10 mouse cellular contexts compared by ENCODE assay signal in the genomic region with DNA sequence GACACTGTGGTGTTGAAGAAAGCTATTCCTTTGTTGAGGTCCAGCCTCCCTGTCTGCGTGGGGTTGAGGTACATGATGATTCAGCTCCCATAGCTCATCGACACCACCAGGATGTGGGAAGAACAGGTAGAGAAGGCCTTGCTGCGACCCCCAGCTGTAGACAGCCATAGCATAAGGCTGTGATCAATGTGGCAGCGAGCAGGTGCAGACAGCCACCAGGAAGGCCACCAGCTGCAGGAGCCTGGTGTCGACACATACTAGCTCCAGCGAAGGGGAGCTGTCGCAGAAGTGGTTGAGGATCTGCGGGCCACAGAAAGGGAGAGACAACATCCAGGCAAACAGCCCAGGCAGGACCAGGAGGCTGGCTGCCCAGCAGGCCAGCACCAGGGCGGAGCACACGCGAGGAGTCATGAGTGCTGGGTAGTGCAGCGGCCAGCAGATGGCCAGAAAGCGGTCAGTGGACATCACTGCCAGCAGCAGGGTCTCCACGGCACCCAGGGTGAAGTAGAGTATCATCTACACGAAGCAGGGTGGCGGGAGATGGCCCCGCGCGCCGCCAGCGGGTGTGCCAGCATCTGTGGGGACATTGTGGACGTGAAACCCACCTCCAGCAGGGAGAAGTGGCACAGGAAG. TPM values are rescaled to one million over a fixed set of nuclear protein-coding genes. Genes with fewer than 3 reads are reported as not detected.
DNase-seq lines count a peak whose midpoint lies in the region; ATAC-seq and TF ChIP-seq lines count a peak whose summit lies in the region.
"Had no signal": no experiment of that assay in that cellular context is flagged by ENCODE, and none has a peak within 500 bp of the region (broad histone marks: within the 10 kb centered on the region; RNA-seq: fewer than 3 reads in every experiment).

No protein-coding gene starts in this region.

- in situ Hi-C loops in ES-E14 (cut with MboI; ENCODE audit: low sequenced_read_pairs in 2 of 2, unreplicated experiment in 2 of 2), result no loop called here

- no peak for TF ChIP-seq POLR2A in heart, adult 2 months (IDR thresholded peaks at IDR 0.05; ENCODE audit: insufficient read depth, low read depth, low read length)

- H3K27me3 ChIP-seq in heart, adult 2 months (ENCODE audit: control insufficient read depth, insufficient read depth, low read length), result no peaks in the 10 kb centered on the region
- peaks cover 5% of the 10 kb centered on the region; the same call in 1 of the 2 replicates for H3K27me3 ChIP-seq in hindbrain, embryonic 15.5 days
- H3K27me3 ChIP-seq in midbrain, embryonic 12.5 days, result 0 out of 2 replicates have a peak, but pooled peaks cover 12% of the 10 kb centered on the region

- peak overlapping the region; percentile 37 for H3K4me2 ChIP-seq in hindbrain, embryonic 15.5 days
- H3K4me2 ChIP-seq in midbrain, embryonic 12.5 days (replicated peaks), result 0 out of 2 replicates have a peak overlapping the region, but pooled peaks have one; percentile 22

- intact Hi-C loops in heart, adult 2 months (cut with DNase I), result loop anchor here (5.0 kb wide), 2 partner anchors 38 to 63 kb away; no protein-coding TSS in a partner anchor
- intact Hi-C loops in heart, postnatal 10 days (cut with DNase I), result loop anchor here (5.0 kb wide), 1 partner anchor 38 kb away; no protein-coding TSS in a partner anchor

- H3K36me3 ChIP-seq in heart, adult 2 months (ENCODE audit: control insufficient read depth, insufficient read depth, low read length), result no peaks in the 10 kb centered on the region
- no peaks in the 10 kb centered on the region for H3K36me3 ChIP-seq in ES-E14 (ENCODE audit: control insufficient read depth, insufficient read depth, low read length, poor library complexity, severe bottlenecking)
- no peaks in the 10 kb centered on the region for H3K36me3 ChIP-seq in hindbrain, embryonic 15.5 days
- H3K36me3 ChIP-seq in midbrain, embryonic 12.5 days, result no peaks in the 10 kb centered on the region

- no peaks in the 10 kb centered on the region for H3K79me2 ChIP-seq in heart, adult 2 months (replicated peaks; ENCODE audit: control insufficient read depth, insufficient read depth, low read length)

- H3K9ac ChIP-seq in heart, adult 2 months (ENCODE audit: low read depth, low read length), result peak overlapping the region; percentile 31
- peak overlapping the region; percentile 56 for H3K9ac ChIP-seq in ES-E14 (ENCODE audit: insufficient read depth, low read depth, low read length, poor library complexity, severe bottlenecking)
- H3K9ac ChIP-seq in hindbrain, embryonic 15.5 days, result no peak overlapping the region
- H3K9ac ChIP-seq in midbrain, embryonic 12.5 days (replicated peaks), result no peak overlapping the region

- no peak overlapping the region; the same call in 1 of the 2 replicates for H3K4me3 ChIP-seq in heart, adult 2 months
- H3K4me3 ChIP-seq in ES-E14 (ENCODE audit: insufficient read depth in 1 of 2, low read depth in 1 of 2, low read length in 2 of 2, poor library complexity in 1 of 2, severe bottlenecking in 1 of 2), result peak overlapping the region; percentile 62 to 68
- no peak overlapping the region for H3K4me3 ChIP-seq in hindbrain, embryonic 15.5 days
- 0 out of 2 replicates have a peak overlapping the region, but pooled peaks have one; percentile 10 for H3K4me3 ChIP-seq in midbrain, embryonic 12.5 days
- H3K4me3 ChIP-seq: erythroblast, embryonic 14.5 days; layer of hippocampus, adult 2 months had no signal

- no peak for TF ChIP-seq EP300 in heart, adult 2 months (IDR thresholded peaks at IDR 0.05; ENCODE audit: insufficient read depth, low read depth, low read length)

- DNase-seq in heart, adult 2 months, result no peak
- no peak for DNase-seq in heart, postnatal 10 days
- DNase-seq in ES-E14 (ENCODE audit: low read depth, low spot score), result no peak
- no peak for DNase-seq in spleen, postnatal 36 days (ENCODE audit: low spot score in 2 of 2)
- DNase-seq in cerebellum, postnatal 4 days (ENCODE audit: low spot score in 2 of 2), result no peak
- no peak for DNase-seq in left cerebral cortex, adult 18-20 months (ENCODE audit: low spot score in 2 of 2)

- peak; percentile 51 for TF ChIP-seq CTCF in heart, adult 2 months (IDR thresholded peaks at IDR 0.05)

- H3K4me1 ChIP-seq in heart, adult 2 months (ENCODE audit: control insufficient read depth, insufficient read depth, low read length), result no peaks in the 10 kb centered on the region
- peaks cover 7 to 17% of the 10 kb centered on the region in 2 experiments for H3K4me1 ChIP-seq in ES-E14 (ENCODE audit: control insufficient read depth in 2 of 2, insufficient read depth in 2 of 2, low read length in 2 of 2, poor library complexity in 1 of 2)
- no peaks in the 10 kb centered on the region for H3K4me1 ChIP-seq in hindbrain, embryonic 15.5 days (replicated peaks)
- H3K4me1 ChIP-seq in midbrain, embryonic 12.5 days, result no peaks in the 10 kb centered on the region

- no peak for ATAC-seq in hindbrain, embryonic 15.5 days (ENCODE audit: low FRiP score, low read depth)
- ATAC-seq in midbrain, embryonic 12.5 days (ENCODE audit: low FRiP score, low read depth), result no peak

- H3K27ac ChIP-seq in heart, adult 2 months, result no peak overlapping the region
- H3K27ac ChIP-seq in ES-E14 (ENCODE audit: insufficient read depth, low read depth, low read length, poor library complexity, severe bottlenecking), result no peak overlapping the region
- H3K27ac ChIP-seq in hindbrain, embryonic 15.5 days (replicated peaks), result no peak overlapping the region
- H3K27ac ChIP-seq in midbrain, embryonic 12.5 days (replicated peaks), result no peak overlapping the region
- H3K27ac ChIP-seq: layer of hippocampus, adult 2 months had no signal

- 27% methylated on average over 22 of the region's 22 CpGs for WGBS in heart, adult 2 months
- 35% methylated on average over 22 of the region's 22 CpGs for WGBS in hindbrain, embryonic 15.5 days
- WGBS in midbrain, embryonic 12.5 days, result 37% methylated on average over 22 of the region's 22 CpGs

- no peaks in the 10 kb centered on the region for H3K9me3 ChIP-seq in ES-E14 (ENCODE audit: control insufficient read depth, insufficient read depth, low read depth, low read length)
- H3K9me3 ChIP-seq in hindbrain, embryonic 15.5 days, result no peaks in the 10 kb centered on the region
- no peaks in the 10 kb centered on the region for H3K9me3 ChIP-seq in midbrain, embryonic 12.5 days

TF ChIP-seq in ES-E14, 5 proteins besides CTCF, POLR2A, EP300 and RAD21:
- TF ChIP-seq CHD2 (IDR thresholded peaks at IDR 0.05; ENCODE audit: low read depth, low read length) (no peak), HCFC1 (IDR thresholded peaks at IDR 0.05; ENCODE audit: borderline replicate concordance, insufficient read depth, low read length) (no peak)

RNA-seq across cellular contexts. Expression of a gene that starts 15.0 kb away (rescaled TPM):
- under 1 TPM in 1 of 2 experiments, not detected in 1; 0.13 TPM for total RNA-seq in heart, adult 2 months (2021)
- polyA plus RNA-seq in heart, adult 2 months (2012; rRNA removed), result 0.14 TPM in 1 of 2 replicates, not detected in the other
- under 1 TPM; 0.07 to 0.10 TPM for total RNA-seq in heart, postnatal 10 days (2021)
- 3.7 and 8.0 TPM in 2 replicates for total RNA-seq in ES-E14 (2012; rRNA removed)
- polyA plus RNA-seq in hindbrain, embryonic 15.5 days (2015; fragmentation: Nextera tagmentation; extraction: Ambion mirVana), result 0.03 and 0.04 TPM in 2 replicates
- not detected in 2 replicates for polyA plus RNA-seq in midbrain, embryonic 12.5 days (2016; fragmentation: Nextera tagmentation; extraction: Ambion mirVana)
- not detected for total RNA-seq in left cerebral cortex, adult 18-20 months (2021)
- total RNA-seq: layer of hippocampus, adult 2 months had no signal
- polyA plus RNA-seq: erythroblast, embryonic 14.5 days had no signal

RNA-seq across cellular contexts. Expression of a gene that starts 24.4 kb away (rescaled TPM):
- total RNA-seq in heart, adult 2 months (2021), result 100 to 1,000 TPM; 131 to 139 TPM
- 397 and 685 TPM in 2 replicates for polyA plus RNA-seq in heart, adult 2 months (2012; rRNA removed)
- total RNA-seq in heart, postnatal 10 days (2021), result 100 to 1,000 TPM; 266 to 279 TPM
- total RNA-seq in ES-E14 (2012; rRNA removed), result 80.8 and 84.1 TPM in 2 replicates
- 37.8 and 40.7 TPM in 2 replicates for polyA plus RNA-seq in hindbrain, embryonic 15.5 days (2015; fragmentation: Nextera tagmentation; extraction: Ambion mirVana)
- polyA plus RNA-seq in midbrain, embryonic 12.5 days (2016; fragmentation: Nextera tagmentation; extraction: Ambion mirVana), result 30.2 and 31.7 TPM in 2 replicates
- 10 to 100 TPM; 51.4 to 57.2 TPM for total RNA-seq in left cerebral cortex, adult 18-20 months (2021)
- polyA plus RNA-seq: erythroblast, embryonic 14.5 days had no signal

RNA-seq across cellular contexts. Expression of a gene that starts 24.5 kb away (rescaled TPM):
- 1 to 10 TPM in 1 of 2 experiments, under 1 TPM in 1; 0.89 to 3.0 TPM for total RNA-seq in heart, adult 2 months (2021)
- polyA plus RNA-seq in heart, adult 2 months (2012; rRNA removed), result 4.5 and 4.7 TPM in 2 replicates
- total RNA-seq in heart, postnatal 10 days (2021), result 1 to 10 TPM; 3.4 to 6.9 TPM
- 6.6 and 7.3 TPM in 2 replicates for total RNA-seq in ES-E14 (2012; rRNA removed)
- 2.0 and 2.1 TPM in 2 replicates for polyA plus RNA-seq in hindbrain, embryonic 15.5 days (2015; fragmentation: Nextera tagmentation; extraction: Ambion mirVana)
- 0.48 and 2.4 TPM in 2 replicates for polyA plus RNA-seq in midbrain, embryonic 12.5 days (2016; fragmentation: Nextera tagmentation; extraction: Ambion mirVana)
- 100 to 1,000 TPM; 239 to 276 TPM for total RNA-seq in left cerebral cortex, adult 18-20 months (2021)
- polyA plus RNA-seq: erythroblast, embryonic 14.5 days had no signal

Comparison
In these comparisons a context has a peak if more than half of its experiments do, and no peak if none do; other contexts are left out.
1. H3K4me3 ChIP-seq: peak in ES-E14 (2 of 2) and midbrain, embryonic 12.5 days (single experiment); none in heart, adult 2 months (single experiment) and hindbrain, embryonic 15.5 days (single experiment).
2. H3K9ac ChIP-seq: peak in heart, adult 2 months (single experiment) and ES-E14 (single experiment); none in hindbrain, embryonic 15.5 days (single experiment) and midbrain, embryonic 12.5 days (single experiment).
3. RNA of a gene that starts 24.5 kb away (total RNA-seq): 239 to 276 TPM in left cerebral cortex, adult 18-20 months; 3.4 to 6.9 TPM in heart, postnatal 10 days, 6.6 to 7.3 TPM in ES-E14 and 0.89 to 3.0 TPM in heart, adult 2 months; every median in the first group is over 10 times any median in the second.